Mouse (Mus musculus): Measurements from ENCODE around the gene Wdr37.

- no peak for TF ChIP-seq CTCF (IDR thresholded peaks at IDR 0.05; ENCODE audit: borderline replicate concordance, insufficient read depth, low read length)
- TF ChIP-seq POLR2A (IDR thresholded peaks at IDR 0.05; ENCODE audit: low read depth, low read length) = no peak
Measured at GRCm38 (mm10) chr13:8793217-8793616, 78.5 kb downstream of the Wdr37 start.
